Mouse (Mus musculus) G1E (cell line): Measurements from ENCODE around the gene Gng2.

Experiments
- CTCF ChIP-seq: IDR thresholded peaks from 2 replicates; pipeline ENCODE4 v1.5.1; 2012; ENCODE audit warnings: low read depth, low read length, inconsistent platforms, mixed read lengths
- GATA1 ChIP-seq: IDR thresholded peaks from 2 replicates; pipeline ENCODE4 v1.6.1; 2012; ENCODE audit warnings: borderline replicate concordance, low read length, inconsistent platforms, mixed read lengths

- TF ChIP-seq GATA1, result no peak
- TF ChIP-seq CTCF, result no peak
These were observed 8.6 kb upstream of the Gng2 start for GRCm38 (mm10) chr14:19985912-19986613.
